Mouse (Mus musculus): Measurements from ENCODE around the gene Zfp239.

GRCm38 (mm10) chr6:117868187-117868586, 6.3 kb downstream of the Zfp239 start:
- TF ChIP-seq CTCF (IDR thresholded peaks at IDR 0.05; ENCODE audit: extremely low read depth, insufficient read length, insufficient replicate concordance, low read depth, low read length) (no peak), POLR2A (IDR thresholded peaks at IDR 0.05; ENCODE audit: low read depth, low read length) (no peak)

Data from small intestine, adult 2 months (tissue).